Mouse (Mus musculus) lung, adult 2 months (tissue): ENCODE measurements around the gene 1700007K13Rik. TPM values are rescaled to one million over a fixed set of nuclear protein-coding genes. Genes with fewer than 3 reads are reported as not detected.

Source experiments
- DNase-seq: peaks from one replicate; pipeline ENCODE4 v3.0.0; 2022
- H3K4me1 ChIP-seq: fragments of 200-500 bp; 2 replicates; pipeline ENCODE4 v1.6.1; 2011; ENCODE audit warnings: low read length; ENCODE audit not compliant: control insufficient read depth, insufficient read depth
- H3K4me3 ChIP-seq: fragments of 200-500 bp; replicated peaks from 2 replicates; pipeline ENCODE3; 2011; ENCODE audit warnings: low read depth, mild to moderate bottlenecking, control low read depth, low read length; ENCODE audit errors: extremely low read depth
- CTCF ChIP-seq: fragments of 200-500 bp; IDR thresholded peaks from 2 replicates; pipeline ENCODE4 v1.5.1; 2011; ENCODE audit warnings: mild to moderate bottlenecking, low read length, control low read depth; ENCODE audit not compliant: insufficient read depth
- POLR2A ChIP-seq: fragments of 200-500 bp; IDR thresholded peaks from 2 replicates; pipeline ENCODE4 v1.6.1; 2011; ENCODE audit warnings: low read depth, mild to moderate bottlenecking, control low read depth, low read length, borderline replicate concordance; ENCODE audit errors: extremely low read depth
- whole genome bisulfite sequencing: fragments of 180-500 bp; shearing (Covaris S2); methylation state at CpG from one replicate; pipeline ENCODE4 v1.1.7; 2018; 5-methylcytosine and 5-hydroxymethylcytosine counted together
- polyA plus RNA-seq: library from polyadenylated mRNA; depleted of rRNA; stranded (reverse); fragments of >200 nt; gene quantifications from 2 replicates; pipeline ENCODE4 v1.2.3, GENCODE M21; 2012; rRNA removed

The 1700007K13Rik gene
- polyA plus RNA-seq, 1 experiment, result 10.5 TPM

DNA sequence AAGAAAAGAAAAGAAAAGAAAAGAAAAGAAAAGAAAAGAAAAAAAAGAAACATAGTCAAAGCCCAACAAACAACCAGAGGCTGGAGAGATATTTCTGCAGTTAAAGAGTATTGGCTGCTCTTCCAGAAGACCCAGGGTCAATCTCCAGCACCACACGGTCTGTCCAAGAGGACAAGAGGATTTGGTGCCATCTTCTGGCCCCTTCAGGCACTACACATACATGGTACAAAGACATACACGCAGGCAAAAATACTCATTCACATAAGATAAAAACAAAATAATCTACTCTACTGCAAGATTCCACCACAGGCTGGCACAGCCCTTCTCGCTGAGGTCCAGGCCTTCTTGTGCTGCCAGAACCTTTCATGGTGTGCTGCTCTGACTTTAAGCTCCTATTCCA is 43.0 kb downstream of the 1700007K13Rik start:
- Histone ChIP-seq H3K4me1 (no peaks in the 10 kb centered on the region), H3K4me3 (no peak overlapping the region)
- no peak for DNase-seq
- 27% methylated on average over 3 of the region's 3 CpGs for WGBS
- TF ChIP-seq POLR2A (no peak), CTCF (peak; percentile 49)

DNA sequence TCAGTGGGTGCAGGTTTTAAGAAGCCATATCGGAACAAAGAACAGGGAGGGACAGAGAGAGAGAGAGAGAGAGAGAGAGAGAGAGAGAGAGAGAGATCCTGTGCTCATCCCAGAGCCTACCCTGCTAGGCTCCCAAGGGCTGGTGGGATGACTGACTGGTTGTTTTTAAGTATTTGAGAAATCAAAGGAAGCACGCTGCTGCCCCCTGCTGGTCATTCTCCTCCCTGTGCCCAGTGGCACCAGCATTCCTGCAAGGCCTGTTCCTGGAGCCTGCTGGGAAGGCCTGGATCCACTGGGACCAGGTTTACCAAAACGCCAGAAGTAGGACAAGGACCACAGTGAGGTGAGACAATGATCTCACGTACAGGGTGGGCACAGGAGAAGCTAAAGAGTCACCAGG is 46.2 kb downstream of the 1700007K13Rik start:
- TF ChIP-seq POLR2A (no peak), CTCF (peak; percentile 81)
- Histone ChIP-seq H3K4me3 (no peak overlapping the region), H3K4me1 (no peaks in the 10 kb centered on the region)
- 29% methylated on average over 4 of the region's 4 CpGs for WGBS
- DNase-seq, result peak; percentile 75

DNA sequence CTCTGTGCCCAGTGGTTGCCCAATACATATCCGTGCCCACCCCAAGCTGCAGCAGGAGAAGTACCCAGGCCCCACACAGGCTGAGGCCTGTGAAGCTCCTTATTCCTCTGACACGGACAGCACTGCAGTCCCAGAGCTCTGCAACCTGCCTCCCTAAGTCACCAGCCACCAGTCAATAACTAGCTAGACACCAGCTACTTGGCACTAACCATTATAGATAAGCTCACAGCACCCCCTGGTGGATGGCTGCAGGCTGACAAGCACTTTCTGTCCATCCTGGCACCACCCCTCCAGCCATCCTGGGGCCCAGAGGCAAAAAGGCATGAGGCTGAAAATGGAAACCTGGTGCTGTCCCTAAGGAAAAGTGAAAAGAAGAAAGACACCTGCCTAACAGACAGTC is 48.1 kb downstream of the 1700007K13Rik start:
- peak; percentile 78 for DNase-seq
- TF ChIP-seq CTCF, result peak; percentile 87
- TF ChIP-seq POLR2A, result no peak
- WGBS, result 39% methylated on average over 2 of the region's 2 CpGs
- H3K4me3 ChIP-seq, result no peak overlapping the region
- no peaks in the 10 kb centered on the region for H3K4me1 ChIP-seq

DNA sequence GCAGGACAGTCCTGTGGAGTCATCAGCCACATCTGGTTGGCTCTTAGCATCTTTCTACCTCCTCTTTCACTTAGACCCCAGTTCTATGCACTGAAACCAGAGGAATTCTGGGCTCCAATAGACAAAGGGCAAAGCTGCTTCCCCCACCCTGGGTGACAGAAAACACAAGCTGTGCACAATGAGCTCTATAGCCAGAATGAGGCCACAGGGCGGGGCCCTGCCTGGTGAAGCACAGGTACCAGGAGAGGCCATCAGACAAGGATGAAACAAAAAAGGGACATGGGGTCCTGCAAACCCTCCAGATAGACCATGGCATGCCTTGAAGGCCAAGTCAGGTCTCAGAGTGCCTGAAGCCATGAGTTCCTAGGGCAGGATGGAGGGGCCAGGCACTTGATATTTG is 49.6 kb downstream of the 1700007K13Rik start:
- TF ChIP-seq POLR2A (no peak), CTCF (no peak)
- no peak for DNase-seq
- 97% methylated on average over 1 of the region's 1 CpGs for WGBS
- H3K4me1 ChIP-seq, result no peaks in the 10 kb centered on the region
- no peak overlapping the region for H3K4me3 ChIP-seq

DNA sequence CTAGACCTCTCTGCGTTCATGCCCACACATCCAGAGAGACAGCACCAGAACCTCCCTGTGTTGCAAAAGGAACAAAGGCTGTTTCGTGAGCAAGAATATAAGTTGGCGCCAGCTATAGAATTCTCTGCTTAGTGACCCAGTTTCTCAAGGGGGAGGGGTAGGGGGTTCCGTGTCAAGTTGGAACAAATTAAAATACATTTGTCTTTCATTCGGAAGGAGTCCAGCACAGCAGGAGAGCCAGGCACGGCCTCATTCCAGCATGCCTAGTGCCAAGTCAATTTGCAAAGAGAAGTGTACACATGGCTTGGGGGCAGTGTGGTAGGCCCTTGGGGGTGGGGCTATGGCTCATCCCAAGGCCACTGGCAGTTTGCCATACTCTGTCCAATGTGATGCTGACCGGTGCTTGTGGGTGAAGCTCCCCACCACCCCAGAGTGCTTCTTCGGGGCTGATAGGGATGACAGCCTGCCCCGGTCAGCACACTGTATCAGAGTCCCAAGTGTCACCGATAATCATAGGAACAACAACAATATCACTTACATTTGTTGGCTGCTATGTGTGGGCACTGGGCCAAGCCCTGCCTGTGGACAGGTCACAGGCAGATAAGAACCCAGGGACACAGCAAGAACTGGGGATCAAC is 50.6 kb downstream of the 1700007K13Rik start:
- DNase-seq, result no peak
- Histone ChIP-seq H3K4me3 (no peak overlapping the region), H3K4me1 (no peaks in the 10 kb centered on the region)
- TF ChIP-seq CTCF, result no peak
- no peak for TF ChIP-seq POLR2A
- 47% methylated on average over 10 of the region's 10 CpGs for WGBS

DNA sequence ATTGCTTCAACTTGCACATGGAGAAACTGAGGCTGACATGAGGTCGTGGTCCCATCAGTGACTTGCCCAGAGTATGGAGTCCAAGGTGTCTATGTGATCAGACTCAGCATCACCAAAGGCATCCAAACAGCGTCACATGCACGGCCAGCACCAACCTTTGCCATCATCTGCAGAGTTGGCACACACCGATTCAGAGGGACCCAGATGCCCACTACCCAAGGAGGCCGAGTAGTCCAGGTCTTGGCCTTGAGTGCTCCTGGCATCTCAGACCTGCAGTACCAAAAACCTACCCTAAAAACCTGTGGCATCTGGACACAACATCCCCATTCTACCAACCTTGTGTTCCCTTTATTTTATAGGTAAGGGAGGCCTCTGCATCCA is 51.4 kb downstream of the 1700007K13Rik start:
- no peak overlapping the region for H3K4me3 ChIP-seq
- 93% methylated on average over 5 of the region's 5 CpGs for WGBS
- no peaks in the 10 kb centered on the region for H3K4me1 ChIP-seq
- TF ChIP-seq CTCF, result no peak
- TF ChIP-seq POLR2A, result no peak
- no peak for DNase-seq

DNA sequence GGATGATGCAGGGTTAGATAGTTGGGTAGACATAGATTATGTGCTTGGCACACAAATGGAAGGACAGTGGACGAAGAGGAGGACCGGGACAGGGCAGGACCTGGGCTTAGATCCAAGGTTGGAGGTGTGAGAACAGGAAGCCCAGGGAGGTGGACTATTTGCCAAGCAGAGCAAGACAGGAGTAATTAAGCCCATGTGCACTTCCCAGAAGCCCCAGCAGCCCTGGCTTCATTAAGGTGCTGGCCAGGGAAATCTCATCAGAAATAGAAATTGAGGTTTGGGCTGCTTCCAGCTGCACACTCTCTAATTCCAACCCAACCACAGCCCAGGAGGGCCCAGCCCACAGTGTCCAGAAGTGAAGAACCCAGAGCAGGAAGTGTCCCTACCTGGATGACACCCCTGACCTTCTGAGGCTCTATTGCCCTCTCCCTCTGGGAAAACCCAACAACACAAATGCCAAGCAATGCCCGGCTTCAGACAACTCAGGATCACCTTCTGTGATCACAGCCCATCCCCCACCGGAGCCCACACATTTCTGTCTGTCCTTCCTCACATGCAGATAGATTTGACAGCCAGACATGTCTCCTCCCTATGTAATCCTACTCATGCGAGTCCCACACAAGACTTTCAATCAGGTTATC is 51.9 kb downstream of the 1700007K13Rik start:
- 73% methylated on average over 5 of the region's 5 CpGs for WGBS
- Histone ChIP-seq H3K4me1 (no peaks in the 10 kb centered on the region), H3K4me3 (no peak overlapping the region)
- no peak for DNase-seq
- TF ChIP-seq CTCF (no peak), POLR2A (no peak)

DNA sequence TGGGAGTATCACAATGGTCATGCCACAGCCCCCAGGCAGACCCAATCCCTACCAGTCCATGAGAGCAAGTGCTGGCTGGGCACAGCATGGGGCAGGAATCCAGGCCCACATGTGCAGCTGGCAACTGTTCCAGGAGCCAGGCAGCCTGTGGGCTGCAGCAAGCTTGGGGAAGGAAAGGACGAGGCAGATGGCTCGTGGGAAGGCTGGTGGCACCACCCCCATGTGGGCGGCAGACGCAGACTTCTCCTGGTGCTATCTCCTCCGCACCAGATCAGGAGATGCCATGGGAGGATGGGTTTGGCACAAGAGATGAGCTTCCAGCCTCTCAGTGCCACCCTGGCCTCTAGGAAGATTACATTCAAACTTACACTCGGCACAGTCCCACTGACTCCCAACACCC is 53.2 kb downstream of the 1700007K13Rik start:
- WGBS, result 79% methylated on average over 6 of the region's 6 CpGs
- no peak for DNase-seq
- no peak for TF ChIP-seq POLR2A
- no peak for TF ChIP-seq CTCF
- Histone ChIP-seq H3K4me3 (no peak overlapping the region), H3K4me1 (no peaks in the 10 kb centered on the region)

Other genes with a start within 250 kb of the 1700007K13Rik start
- 6.1 TPM in 2 replicates for gene Ppp1r26, start 19.5 kb downstream of the 1700007K13Rik start, polyA plus RNA-seq
- 22.2 and 25.1 TPM in 2 replicates for gene Mrps2, start 1.7 kb upstream of the 1700007K13Rik start, polyA plus RNA-seq
- gene Gbgt1, start 30.6 kb upstream of the 1700007K13Rik start, polyA plus RNA-seq, result 5.1 and 5.6 TPM in 2 replicates
- gene Gm10134, start 39.8 kb upstream of the 1700007K13Rik start, polyA plus RNA-seq, result 1.1 TPM in 2 replicates
- gene Ralgds, start 46.8 kb upstream of the 1700007K13Rik start, polyA plus RNA-seq, result 83.5 and 84.1 TPM in 2 replicates
- 0.12 and 3.3 TPM in 2 replicates for gene Cel, start 97.1 kb upstream of the 1700007K13Rik start, polyA plus RNA-seq
- gene Gtf3c5, start 117.4 kb upstream of the 1700007K13Rik start, polyA plus RNA-seq, result 21.6 and 27.3 TPM in 2 replicates
- 0.66 and 0.79 TPM in 2 replicates for gene Gfi1b, start 155.7 kb upstream of the 1700007K13Rik start, polyA plus RNA-seq
- 10.2 and 14.7 TPM in 2 replicates for gene Tsc1, start 174.9 kb upstream of the 1700007K13Rik start, polyA plus RNA-seq
- gene Spaca9, start 233.4 kb upstream of the 1700007K13Rik start, polyA plus RNA-seq, result 21.4 and 29.6 TPM in 2 replicates
- 4.2 TPM in 2 replicates for gene Ak8, start 233.8 kb upstream of the 1700007K13Rik start, polyA plus RNA-seq